Mouse (Mus musculus) lung, postnatal 14 days (tissue): ENCODE measurements at regions not wholly inside any gene's neighbourhood (a gene's known extent, or its start where the extent isn't known, plus 50 kb on each side); places are given as distances from the start of the nearest gene placed in this dataset.
"Not testable (repeated sequence)": the region's sequence is repeated elsewhere in the genome, so short reads cannot be mapped to it uniquely, and the experiment has no call there.

Experiments used
- DNase-seq: peaks from one replicate; pipeline ENCODE4 v3.0.0; 2021

- DNase-seq, result peak; percentile 3
These were observed 200.9 kb downstream of the Faxc start for GRCm38 (mm10) chr4:22131751-22132736.

GRCm38 (mm10) chr4:22133547-22134495 lies 202.7 kb downstream of the Faxc start:
- DNase-seq, result no peak

DNA sequence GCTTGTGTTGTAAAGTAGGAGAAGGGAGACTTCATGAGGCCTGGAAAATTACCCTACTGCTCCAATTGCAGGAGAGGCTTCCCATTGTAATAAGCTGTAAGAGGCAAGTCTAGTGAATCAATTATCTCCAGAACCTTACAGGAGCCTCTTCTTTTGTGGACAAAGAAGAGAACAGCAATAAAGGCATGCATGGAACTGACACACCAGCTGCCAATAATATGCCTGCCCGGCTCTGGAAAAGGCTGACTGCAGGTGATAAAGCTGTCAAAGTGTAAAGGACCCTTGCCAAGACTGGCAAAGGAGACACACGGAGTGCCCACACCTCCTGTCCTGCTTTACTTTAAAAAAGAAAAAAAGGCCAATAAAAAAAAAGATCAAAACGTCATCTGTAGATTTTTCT lies 209.0 kb downstream of the Faxc start:
- DNase-seq, result no peak

- DNase-seq, result no peak
These were observed 212.4 kb downstream of the Faxc start for GRCm38 (mm10) chr4:22143546-22143945.

- not testable (repeated sequence) for DNase-seq
These were observed 212.5 kb upstream of the Fbxl4 start for GRCm38 (mm10) chr4:22144834-22145233.

GRCm38 (mm10) chr4:22146648-22147409 lies 210.5 kb upstream of the Fbxl4 start:
- no peak for DNase-seq

DNA sequence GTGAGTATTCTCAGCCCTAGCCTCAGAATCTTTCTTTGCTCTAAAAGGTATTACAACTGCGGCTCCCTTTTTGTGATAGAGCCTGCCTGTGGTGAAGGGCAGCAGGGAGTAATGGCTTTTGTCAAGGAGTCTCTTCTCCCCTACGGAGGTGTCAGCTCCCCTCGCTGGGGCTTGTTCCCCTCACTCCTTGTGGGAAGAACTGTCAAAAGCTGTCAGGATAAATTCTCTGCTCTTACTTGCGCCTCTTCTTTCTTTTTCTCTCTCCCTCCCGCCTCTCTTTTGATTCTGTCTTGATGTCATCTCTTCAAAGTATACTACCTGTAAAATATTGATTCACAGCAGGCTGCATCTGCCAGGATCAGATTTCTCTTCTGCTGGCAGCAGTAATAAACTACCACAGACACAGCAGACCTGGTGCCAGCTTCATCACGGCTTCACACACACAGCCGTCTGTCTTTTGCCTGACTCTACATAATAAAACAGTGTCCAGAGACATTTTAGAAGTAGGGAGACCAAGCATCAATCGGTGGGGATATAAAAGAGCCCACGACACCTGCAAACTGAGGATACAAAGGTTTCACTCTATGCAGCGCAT lies 205.3 kb upstream of the Fbxl4 start:
- no peak for DNase-seq

GRCm38 (mm10) chr4:22152971-22153544 lies 204.3 kb upstream of the Fbxl4 start:
- DNase-seq, result no peak

GRCm38 (mm10) chr4:22153620-22154019 lies 203.7 kb upstream of the Fbxl4 start:
- no peak for DNase-seq

DNA sequence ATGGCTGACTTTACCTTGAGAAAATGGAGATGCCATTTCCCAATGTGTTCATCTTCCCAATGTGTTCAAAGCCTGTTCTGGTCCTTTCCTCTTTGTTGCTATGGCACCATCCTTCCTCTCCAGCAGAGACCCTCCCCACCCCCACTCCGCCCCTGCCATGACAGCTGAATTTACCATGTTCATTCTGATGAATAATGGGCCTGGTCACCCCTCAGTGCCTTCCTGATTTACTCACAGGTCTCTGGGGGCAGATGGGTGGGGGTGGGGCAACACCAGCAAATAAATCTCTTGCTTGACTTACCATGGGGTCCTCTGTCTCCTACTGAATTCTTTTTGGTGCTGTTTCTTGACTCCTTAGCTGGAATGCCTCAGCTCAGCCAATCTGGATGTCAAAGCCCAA lies 170.9 kb upstream of the Fbxl4 start:
- no peak for DNase-seq

GRCm38 (mm10) chr4:22188141-22189006 lies 169.0 kb upstream of the Fbxl4 start:
- DNase-seq, result no peak

DNA sequence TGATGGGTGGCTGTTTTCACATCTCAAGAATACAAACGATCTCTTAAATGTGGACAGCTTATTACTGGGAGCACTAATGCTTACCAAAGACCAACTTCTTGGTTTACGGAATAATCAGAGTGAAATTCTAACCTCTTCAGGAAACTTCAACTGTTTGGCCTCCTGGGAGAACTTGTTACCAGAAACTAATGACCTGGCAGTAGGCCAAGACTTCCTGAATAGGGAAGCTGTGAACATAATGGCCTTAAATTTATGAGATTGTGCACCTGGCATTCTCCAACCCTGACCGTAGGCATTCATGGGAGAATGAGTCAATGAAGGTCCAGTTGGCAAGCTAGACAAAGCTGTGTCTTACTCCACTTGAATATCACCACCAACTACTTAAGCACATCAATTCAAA lies 160.8 kb upstream of the Fbxl4 start:
- no peak for DNase-seq

DNA sequence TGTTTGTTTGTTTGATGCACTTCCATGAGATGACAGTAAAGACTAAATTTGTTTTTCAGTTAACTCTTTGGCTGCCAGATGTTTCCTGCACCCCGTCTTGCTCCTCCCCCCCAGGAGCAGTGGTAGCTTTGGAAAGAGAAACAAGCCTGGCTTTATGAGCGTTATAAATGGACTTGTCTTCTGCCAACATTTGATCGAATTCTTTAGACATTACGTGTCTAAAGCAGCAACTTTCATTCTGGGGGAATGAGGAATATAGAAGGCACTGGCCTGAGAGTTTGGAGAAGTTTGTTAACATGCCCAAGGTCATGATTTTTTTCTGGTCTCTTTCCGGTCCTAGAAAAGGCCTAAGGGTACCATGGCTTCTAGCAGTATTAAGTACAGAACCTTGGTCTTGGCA lies 148.8 kb upstream of the Fbxl4 start:
- no peak for DNase-seq

- DNase-seq, result no peak
These were observed 119.7 kb upstream of the Fbxl4 start for GRCm38 (mm10) chr4:22237640-22238039.

GRCm38 (mm10) chr4:22250276-22250675 lies 107.1 kb upstream of the Fbxl4 start:
- DNase-seq, result not testable (repeated sequence)

DNA sequence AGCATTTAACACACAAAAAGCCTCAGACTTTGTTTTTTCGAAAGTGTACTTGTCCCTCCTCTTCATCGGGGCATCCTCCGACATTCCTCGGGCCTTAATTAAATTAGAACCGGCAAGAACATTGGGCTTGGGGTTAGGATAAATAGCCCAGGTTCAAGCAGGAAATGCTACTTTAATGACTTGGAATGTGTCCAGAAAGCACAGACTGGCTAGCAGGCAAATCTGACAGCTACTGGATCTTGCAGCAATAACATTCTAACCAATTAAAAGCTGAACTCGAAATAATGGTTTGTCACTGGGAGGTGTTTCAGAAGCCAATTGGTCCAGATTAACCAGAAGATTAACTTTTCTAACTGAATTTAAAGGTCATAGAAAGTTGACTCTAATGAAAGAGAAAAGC lies 93.4 kb upstream of the Fbxl4 start:
- no peak for DNase-seq

DNA sequence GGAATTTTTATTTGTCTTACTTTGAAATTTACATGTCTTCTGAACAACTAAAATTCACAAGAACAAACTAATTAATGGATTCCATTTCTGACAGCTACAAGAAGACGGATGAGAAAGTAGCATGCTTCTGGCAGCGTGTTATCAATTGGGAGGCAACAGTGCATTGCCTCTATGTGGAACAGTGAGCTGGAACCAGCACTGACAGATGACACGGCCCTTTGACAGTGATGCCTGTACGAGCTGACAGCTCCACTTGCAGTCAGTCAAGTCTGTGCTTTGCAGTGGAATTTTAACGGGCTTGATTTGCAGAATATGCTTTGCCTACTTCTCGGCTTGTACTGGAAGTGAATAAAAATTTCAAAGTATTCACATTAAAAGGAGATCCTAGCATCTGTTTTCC lies 88.3 kb upstream of the Fbxl4 start:
- DNase-seq, result no peak

DNA sequence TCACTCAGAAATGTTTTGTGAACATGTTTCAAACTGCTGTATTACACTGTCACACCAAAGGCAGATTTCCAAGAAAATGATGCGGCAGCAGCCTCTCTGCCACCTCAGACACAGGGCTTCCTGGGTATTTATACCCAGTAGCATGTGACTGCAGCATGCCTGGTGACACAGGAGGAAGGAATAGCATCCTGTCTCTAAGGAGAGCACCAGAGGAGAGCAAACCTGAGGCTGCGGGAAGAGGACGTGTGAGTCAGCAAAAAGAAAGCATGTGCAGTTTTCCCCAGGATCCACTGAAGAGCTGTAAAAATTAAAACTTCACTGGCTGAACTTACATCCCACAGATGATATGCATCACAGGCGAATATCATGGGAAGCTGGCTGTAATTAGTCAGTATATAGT lies 83.2 kb upstream of the Fbxl4 start:
- no peak for DNase-seq

DNA sequence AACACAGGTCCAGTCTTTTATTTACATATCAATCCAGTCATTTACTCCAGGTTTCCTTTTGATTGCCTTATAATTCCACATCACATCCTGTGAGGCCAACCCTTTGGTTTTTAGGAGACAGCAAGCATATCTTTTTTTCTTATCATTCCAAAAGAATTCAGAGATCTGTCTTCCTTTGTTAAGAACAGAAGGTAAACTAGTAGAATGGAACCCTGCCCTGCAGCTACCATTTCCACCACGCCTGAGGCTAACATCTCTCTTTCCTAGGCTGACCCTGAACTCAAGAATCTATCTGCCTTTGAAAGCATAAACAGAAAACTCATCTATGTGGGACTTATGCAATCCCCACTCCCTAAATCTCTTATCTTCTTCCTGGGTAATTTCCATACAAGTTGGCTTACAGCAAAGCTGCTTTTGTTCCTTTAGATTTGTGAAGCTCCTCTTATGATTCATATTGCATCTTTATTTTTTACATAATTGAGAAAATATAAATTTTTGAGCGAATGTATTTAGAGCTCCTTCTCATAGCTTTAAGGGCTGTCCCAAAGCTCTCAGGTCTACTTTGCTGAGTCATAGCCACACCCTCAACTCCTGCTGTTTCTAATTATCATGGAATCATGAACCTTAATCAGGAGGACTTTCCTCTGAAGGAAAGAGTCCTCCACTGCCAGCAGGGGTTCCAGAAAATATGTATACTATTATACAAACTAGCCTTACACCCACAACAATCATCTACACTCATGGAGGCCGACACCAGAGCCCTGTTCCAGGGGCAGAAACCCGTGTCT lies 74.6 kb upstream of the Fbxl4 start:
- DNase-seq, result no peak

- no peak for DNase-seq
These were observed 65.2 kb upstream of the Fbxl4 start for GRCm38 (mm10) chr4:22292169-22292568.
